In the genomic region with DNA sequence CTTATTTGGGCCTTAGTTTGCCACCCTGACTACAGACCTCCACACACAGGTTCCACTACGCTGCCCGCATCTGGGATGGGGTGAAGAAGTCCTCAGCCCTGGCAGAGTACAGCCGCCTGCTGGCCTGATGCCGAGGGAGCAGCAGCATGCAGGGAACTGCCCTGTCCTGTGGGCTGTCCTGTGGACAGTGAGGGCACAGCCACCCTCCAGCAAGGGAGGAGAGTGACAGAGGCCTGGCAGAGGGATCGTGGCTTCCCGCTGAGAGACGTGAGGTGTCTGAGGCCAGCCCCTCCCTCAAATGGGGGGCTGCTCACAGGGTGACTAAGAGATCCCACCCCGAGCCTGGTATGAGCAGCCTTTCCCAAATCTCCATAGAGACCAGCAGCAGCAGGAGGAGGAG, we compare ENCODE assay signal across 14 mouse cellular contexts. TPM values are rescaled to one million over a fixed set of nuclear protein-coding genes. Genes with fewer than 3 reads are reported as not detected.
DNase-seq lines count a peak whose midpoint lies in the region; ATAC-seq and TF ChIP-seq lines count a peak whose summit lies in the region.
"Had no signal": no experiment of that assay in that cellular context is flagged by ENCODE, and none has a peak within 500 bp of the region (broad histone marks: within the 10 kb centered on the region; RNA-seq: fewer than 3 reads in every experiment).

No protein-coding gene starts in this region.

- ATAC-seq in midbrain, embryonic 15.5 days (replicated peaks) = no peak
- no peak for ATAC-seq in midbrain, postnatal 0 days (ENCODE audit: low FRiP score)

- H3K27ac ChIP-seq in midbrain, embryonic 10.5 days (replicated peaks) = peak overlapping the region; percentile 83
- H3K27ac ChIP-seq in midbrain, embryonic 15.5 days = no peak overlapping the region
- H3K27ac ChIP-seq in midbrain, postnatal 0 days (ENCODE audit: low read depth, low read length) = no peak overlapping the region
- H3K27ac ChIP-seq: liver, embryonic 13.5 days had no signal

- no peak overlapping the region for H3K9ac ChIP-seq in midbrain, embryonic 15.5 days
- H3K9ac ChIP-seq in midbrain, postnatal 0 days (replicated peaks; ENCODE audit: low read length, poor library complexity, severe bottlenecking) = 0 out of 2 replicates have a peak overlapping the region, but pooled peaks have one; percentile 24
- H3K9ac ChIP-seq: liver, embryonic 13.5 days had no signal

- no peak overlapping the region for H3K4me2 ChIP-seq in midbrain, embryonic 15.5 days
- no peak overlapping the region for H3K4me2 ChIP-seq in midbrain, postnatal 0 days (ENCODE audit: low read depth, low read length, poor library complexity, severe bottlenecking)
- H3K4me2 ChIP-seq: liver, embryonic 13.5 days had no signal

- no peak for DNase-seq in midbrain, embryonic 10.5 days (ENCODE audit: low spot score)
- DNase-seq in cerebellum, postnatal 36 days = peak; percentile 41 to 64
- peak; percentile 12 to 34 for DNase-seq in kidney, adult 8-10 months
- peak; percentile 54 for DNase-seq in midbrain, postnatal 0 days (ENCODE audit: low spot score)
- DNase-seq in ovary, postnatal 10 days (ENCODE audit: low spot score) = no peak
- no peak for DNase-seq in right cerebral cortex, postnatal 4 days
- DNase-seq: adrenal gland, postnatal 36 days; heart, adult 18-20 months; liver, embryonic 13.5 days; spleen, adult 18-20 months; thymus, adult 2 months had no signal

- TF ChIP-seq CTCF in midbrain, postnatal 0 days (IDR thresholded peaks at IDR 0.05) = no peak

- no peaks in the 10 kb centered on the region for H3K27me3 ChIP-seq in midbrain, embryonic 10.5 days (ENCODE audit: low read depth, poor library complexity, severe bottlenecking)
- no peaks in the 10 kb centered on the region for H3K27me3 ChIP-seq in midbrain, embryonic 15.5 days (replicated peaks)
- H3K27me3 ChIP-seq in midbrain, postnatal 0 days (ENCODE audit: insufficient read depth, low read length) = no peaks in the 10 kb centered on the region
- H3K27me3 ChIP-seq: liver, embryonic 13.5 days had no signal

- no peak overlapping the region for H3K4me3 ChIP-seq in midbrain, embryonic 10.5 days
- no peak overlapping the region for H3K4me3 ChIP-seq in midbrain, embryonic 15.5 days
- no peak overlapping the region for H3K4me3 ChIP-seq in midbrain, postnatal 0 days (ENCODE audit: low read depth, low read length)
- H3K4me3 ChIP-seq: liver, embryonic 13.5 days; myocyte had no signal

- H3K9me3 ChIP-seq in midbrain, embryonic 10.5 days (replicated peaks) = no peaks in the 10 kb centered on the region
- H3K9me3 ChIP-seq in midbrain, embryonic 15.5 days = no peaks in the 10 kb centered on the region
- no peaks in the 10 kb centered on the region for H3K9me3 ChIP-seq in midbrain, postnatal 0 days (ENCODE audit: low read length)
- H3K9me3 ChIP-seq: liver, embryonic 13.5 days had no signal

- H3K36me3 ChIP-seq in midbrain, embryonic 10.5 days = peaks cover 40% of the 10 kb centered on the region
- H3K36me3 ChIP-seq in midbrain, embryonic 15.5 days (replicated peaks) = 0 out of 2 replicates have a peak, but pooled peaks cover 4% of the 10 kb centered on the region
- H3K36me3 ChIP-seq in midbrain, postnatal 0 days (ENCODE audit: insufficient read depth, low read length) = peaks cover 8% of the 10 kb centered on the region; the same call in 1 of the 2 replicates

- WGBS in midbrain, embryonic 10.5 days = 62% methylated on average over 8 of the region's 8 CpGs
- 50% methylated on average over 8 of the region's 8 CpGs for WGBS in midbrain, embryonic 15.5 days
- 48% methylated on average over 8 of the region's 8 CpGs for WGBS in midbrain, postnatal 0 days

- peaks cover 53% of the 10 kb centered on the region for H3K4me1 ChIP-seq in midbrain, embryonic 10.5 days
- 0 out of 2 replicates have a peak, but pooled peaks cover 5% of the 10 kb centered on the region for H3K4me1 ChIP-seq in midbrain, embryonic 15.5 days
- no peaks in the 10 kb centered on the region for H3K4me1 ChIP-seq in midbrain, postnatal 0 days (ENCODE audit: insufficient read depth, low read length)
- H3K4me1 ChIP-seq: liver, embryonic 13.5 days had no signal

RNA-seq across cellular contexts. Expression of a gene that starts 22.8 kb away (rescaled TPM):
- 29.0 and 34.1 TPM in 2 replicates for polyA plus RNA-seq in midbrain, embryonic 10.5 days (2016; fragmentation: Nextera tagmentation; extraction: Ambion mirVana)
- 38.4 and 40.3 TPM in 2 replicates for polyA plus RNA-seq in midbrain, embryonic 15.5 days (2015; fragmentation: Nextera tagmentation; extraction: Ambion mirVana)
- 34.2 and 50.0 TPM in 2 replicates for total RNA-seq in midbrain, postnatal 0 days (2014; rRNA removed)
- polyA plus RNA-seq in midbrain, postnatal 0 days (2015; fragmentation: Nextera tagmentation; extraction: Ambion mirVana) = 28.7 and 30.1 TPM in 2 replicates

RNA-seq across cellular contexts. Expression of a gene that starts 29.8 kb away (rescaled TPM):
- polyA plus RNA-seq in midbrain, embryonic 10.5 days (2016; fragmentation: Nextera tagmentation; extraction: Ambion mirVana) = not detected in 2 replicates
- not detected in 2 replicates for polyA plus RNA-seq in midbrain, embryonic 15.5 days (2015; fragmentation: Nextera tagmentation; extraction: Ambion mirVana)
- total RNA-seq in midbrain, postnatal 0 days (2014; rRNA removed) = not detected in 2 replicates
- not detected in 2 replicates for polyA plus RNA-seq in midbrain, postnatal 0 days (2015; fragmentation: Nextera tagmentation; extraction: Ambion mirVana)
- total RNA-seq: adrenal gland, postnatal 36 days; common myeloid progenitor, adult 5-6 weeks; heart, adult 18-20 months had no signal
- polyA plus RNA-seq: liver, embryonic 13.5 days had no signal

RNA-seq across cellular contexts. Expression of a gene that starts 40.0 kb away (rescaled TPM):
- polyA plus RNA-seq in midbrain, embryonic 10.5 days (2016; fragmentation: Nextera tagmentation; extraction: Ambion mirVana) = 0.68 and 1.0 TPM in 2 replicates
- polyA plus RNA-seq in midbrain, embryonic 15.5 days (2015; fragmentation: Nextera tagmentation; extraction: Ambion mirVana) = 1.6 and 1.9 TPM in 2 replicates
- 1.4 and 3.7 TPM in 2 replicates for total RNA-seq in midbrain, postnatal 0 days (2014; rRNA removed)
- polyA plus RNA-seq in midbrain, postnatal 0 days (2015; fragmentation: Nextera tagmentation; extraction: Ambion mirVana) = 0.93 and 1.1 TPM in 2 replicates

RNA-seq across cellular contexts. Expression of a gene that starts 52.2 kb away (rescaled TPM):
- polyA plus RNA-seq in midbrain, embryonic 10.5 days (2016; fragmentation: Nextera tagmentation; extraction: Ambion mirVana) = 3.3 and 4.0 TPM in 2 replicates
- 0.92 and 1.1 TPM in 2 replicates for polyA plus RNA-seq in midbrain, embryonic 15.5 days (2015; fragmentation: Nextera tagmentation; extraction: Ambion mirVana)
- total RNA-seq in midbrain, postnatal 0 days (2014; rRNA removed) = 0.27 and 2.5 TPM in 2 replicates
- polyA plus RNA-seq in midbrain, postnatal 0 days (2015; fragmentation: Nextera tagmentation; extraction: Ambion mirVana) = 0.81 and 1.1 TPM in 2 replicates

RNA-seq across cellular contexts. Expression of a gene that starts 59.6 kb away (rescaled TPM):
- 10.0 and 18.3 TPM in 2 replicates for polyA plus RNA-seq in midbrain, embryonic 10.5 days (2016; fragmentation: Nextera tagmentation; extraction: Ambion mirVana)
- polyA plus RNA-seq in midbrain, embryonic 15.5 days (2015; fragmentation: Nextera tagmentation; extraction: Ambion mirVana) = 79.2 and 81.1 TPM in 2 replicates
- total RNA-seq in midbrain, postnatal 0 days (2014; rRNA removed) = 342 and 354 TPM in 2 replicates
- 82.0 and 88.1 TPM in 2 replicates for polyA plus RNA-seq in midbrain, postnatal 0 days (2015; fragmentation: Nextera tagmentation; extraction: Ambion mirVana)
- total RNA-seq: common myeloid progenitor, adult 5-6 weeks had no signal

Comparison
In these comparisons a context has a peak if more than half of its experiments do, and no peak if none do; other contexts are left out.
1. DNase-seq: peak in cerebellum, postnatal 36 days (2 of 2), kidney, adult 8-10 months (2 of 2) and midbrain, postnatal 0 days (single experiment); none in midbrain, embryonic 10.5 days (single experiment), ovary, postnatal 10 days (single experiment) and right cerebral cortex, postnatal 4 days (single experiment).